Mouse (Mus musculus) cortical plate, adult 2 months (tissue): ENCODE measurements around the gene 3110070M22Rik.

Experiments
- CTCF ChIP-seq: fragments of 200-500 bp; IDR thresholded peaks from 2 replicates; pipeline ENCODE4 v1.5.1; 2011; ENCODE audit warnings: mild to moderate bottlenecking, control low read depth, low read length; ENCODE audit not compliant: insufficient read depth; ENCODE audit errors: extremely low read depth
- POLR2A ChIP-seq: fragments of 200-500 bp; IDR thresholded peaks from 2 replicates; pipeline ENCODE4 v1.6.1; 2011; ENCODE audit warnings: mild to moderate bottlenecking, low read length, control low read depth; ENCODE audit not compliant: insufficient read depth; ENCODE audit errors: extremely low read depth

- TF ChIP-seq POLR2A (no peak), CTCF (no peak)
These were observed 10.4 kb downstream of the 3110070M22Rik start for GRCm38 (mm10) chr13:119477789-119478188.
